Mouse (Mus musculus): ENCODE measurements around the gene B3gnt3. TPM values are rescaled to one million over a fixed set of nuclear protein-coding genes. Genes with fewer than 3 reads are reported as not detected.
"Not testable (repeated sequence)": the region's sequence is repeated elsewhere in the genome, so short reads cannot be mapped to it uniquely, and the experiment has no call there.

The B3gnt3 gene
- polyA plus RNA-seq, 1 experiment: 0.46 TPM

GRCm38 (mm10) chr8:71709134-71709799 lies 7.7 kb upstream of the B3gnt3 start:
- TF ChIP-seq CTCF (IDR thresholded peaks at IDR 0.05; ENCODE audit: borderline replicate concordance, extremely low read depth, insufficient read depth, insufficient read length) (no peak), POLR2A (IDR thresholded peaks at IDR 0.05; ENCODE audit: borderline replicate concordance, extremely low read depth, insufficient read depth, insufficient read length, poor library complexity, severe bottlenecking) (no peak)
- DNase-seq (ENCODE audit: low read depth): no peak

GRCm38 (mm10) chr8:71707874-71708273 lies 6.3 kb upstream of the B3gnt3 start:
- peak; percentile 65 for DNase-seq (ENCODE audit: low read depth)
- peak; percentile 76 for TF ChIP-seq CTCF (IDR thresholded peaks at IDR 0.05; ENCODE audit: borderline replicate concordance, extremely low read depth, insufficient read depth, insufficient read length)
- no peak for TF ChIP-seq POLR2A (IDR thresholded peaks at IDR 0.05; ENCODE audit: borderline replicate concordance, extremely low read depth, insufficient read depth, insufficient read length, poor library complexity, severe bottlenecking)

- DNase-seq (ENCODE audit: low read depth): not testable (repeated sequence)
Observed at GRCm38 (mm10) chr8:71703400-71703799, 1.8 kb upstream of the B3gnt3 start.

GRCm38 (mm10) chr8:71702923-71703322 lies 1.3 kb upstream of the B3gnt3 start:
- DNase-seq (ENCODE audit: low read depth): no peak
- no peak for TF ChIP-seq POLR2A (IDR thresholded peaks at IDR 0.05; ENCODE audit: borderline replicate concordance, extremely low read depth, insufficient read depth, insufficient read length, poor library complexity, severe bottlenecking)
- TF ChIP-seq CTCF (IDR thresholded peaks at IDR 0.05; ENCODE audit: borderline replicate concordance, extremely low read depth, insufficient read depth, insufficient read length): no peak

- DNase-seq (ENCODE audit: low read depth): no peak
- TF ChIP-seq CTCF (IDR thresholded peaks at IDR 0.05; ENCODE audit: borderline replicate concordance, extremely low read depth, insufficient read depth, insufficient read length) (0 out of 2 replicates have a peak, but pooled peaks have one; percentile 3), POLR2A (IDR thresholded peaks at IDR 0.05; ENCODE audit: borderline replicate concordance, extremely low read depth, insufficient read depth, insufficient read length, poor library complexity, severe bottlenecking) (no peak)
Observed at GRCm38 (mm10) chr8:71702087-71702432, 471 bp upstream of the B3gnt3 start.

GRCm38 (mm10) chr8:71700493-71701269 lies 908 bp downstream of the B3gnt3 start:
- no peak for TF ChIP-seq POLR2A (IDR thresholded peaks at IDR 0.05; ENCODE audit: borderline replicate concordance, extremely low read depth, insufficient read depth, insufficient read length, poor library complexity, severe bottlenecking)
- TF ChIP-seq CTCF (IDR thresholded peaks at IDR 0.05; ENCODE audit: borderline replicate concordance, extremely low read depth, insufficient read depth, insufficient read length): no peak
- no peak for DNase-seq (ENCODE audit: low read depth)

GRCm38 (mm10) chr8:71695456-71695855 lies 6.1 kb downstream of the B3gnt3 start:
- not testable (repeated sequence) for DNase-seq (ENCODE audit: low read depth)

GRCm38 (mm10) chr8:71693166-71694041 lies 8.2 kb downstream of the B3gnt3 start:
- DNase-seq (ENCODE audit: low read depth): no peak
- no peak for TF ChIP-seq CTCF (IDR thresholded peaks at IDR 0.05; ENCODE audit: borderline replicate concordance, extremely low read depth, insufficient read depth, insufficient read length)
- TF ChIP-seq POLR2A (IDR thresholded peaks at IDR 0.05; ENCODE audit: borderline replicate concordance, extremely low read depth, insufficient read depth, insufficient read length, poor library complexity, severe bottlenecking): no peak

GRCm38 (mm10) chr8:71692509-71692908 lies 9.1 kb downstream of the B3gnt3 start:
- TF ChIP-seq CTCF (IDR thresholded peaks at IDR 0.05; ENCODE audit: borderline replicate concordance, extremely low read depth, insufficient read depth, insufficient read length): no peak
- no peak for TF ChIP-seq POLR2A (IDR thresholded peaks at IDR 0.05; ENCODE audit: borderline replicate concordance, extremely low read depth, insufficient read depth, insufficient read length, poor library complexity, severe bottlenecking)
- no peak for DNase-seq (ENCODE audit: low read depth)

GRCm38 (mm10) chr8:71689028-71689427 lies 12.6 kb downstream of the B3gnt3 start, which contains the start of gene Insl3:
TSS of gene Insl3 (plus strand) at chr8:71689214.
- TF ChIP-seq CTCF (IDR thresholded peaks at IDR 0.05; ENCODE audit: borderline replicate concordance, extremely low read depth, insufficient read depth, insufficient read length): no peak
- TF ChIP-seq POLR2A (IDR thresholded peaks at IDR 0.05; ENCODE audit: borderline replicate concordance, extremely low read depth, insufficient read depth, insufficient read length, poor library complexity, severe bottlenecking): no peak
- no peak for DNase-seq (ENCODE audit: low read depth)

- no peak for DNase-seq (ENCODE audit: low read depth)
- TF ChIP-seq CTCF (IDR thresholded peaks at IDR 0.05; ENCODE audit: borderline replicate concordance, extremely low read depth, insufficient read depth, insufficient read length) (no peak), POLR2A (IDR thresholded peaks at IDR 0.05; ENCODE audit: borderline replicate concordance, extremely low read depth, insufficient read depth, insufficient read length, poor library complexity, severe bottlenecking) (no peak)
Observed at GRCm38 (mm10) chr8:71687616-71688015, 14.0 kb downstream of the B3gnt3 start.

All from brain, embryonic 14.5 days (tissue).